Mouse (Mus musculus) heart, adult 2 months (tissue): ENCODE results near the gene Spats2. TPM values are rescaled to one million over a fixed set of nuclear protein-coding genes. Genes with fewer than 3 reads are reported as not detected.
"Not testable (repeated sequence)": the region's sequence is repeated elsewhere in the genome, so short reads cannot be mapped to it uniquely, and the experiment has no call there.

Experiments used
- DNase-seq, 2 experiments: peaks; one replicate each; pipeline ENCODE4 v3.0.0; 2021
- H3K27ac ChIP-seq: fragments of 200-600 bp; 2 replicates; pipeline ENCODE4 v1.8.1; 2022
- H3K27me3 ChIP-seq: fragments of 200-500 bp; 2 replicates; pipeline ENCODE4 v1.6.1; 2012; ENCODE audit warnings: mild to moderate bottlenecking, low read length, inconsistent platforms, mixed read lengths; ENCODE audit not compliant: control insufficient read depth, insufficient read depth
- H3K36me3 ChIP-seq: fragments of 200-500 bp; 2 replicates; pipeline ENCODE4 v1.6.1; 2012; ENCODE audit warnings: low read length, inconsistent platforms; ENCODE audit not compliant: control insufficient read depth, insufficient read depth
- H3K4me1 ChIP-seq: fragments of 200-500 bp; 2 replicates; pipeline ENCODE4 v1.6.1; 2011; ENCODE audit warnings: low read length; ENCODE audit not compliant: control insufficient read depth, insufficient read depth
- H3K4me3 ChIP-seq: fragments of 200-600 bp; 2 replicates; pipeline ENCODE4 v1.8.1; 2022
- H3K79me2 ChIP-seq: fragments of 200-500 bp; replicated peaks from 2 replicates; pipeline ENCODE4 v1.6.1; 2012; ENCODE audit warnings: mild to moderate bottlenecking, inconsistent platforms, low read length, moderate library complexity, mixed read lengths; ENCODE audit not compliant: control insufficient read depth, insufficient read depth
- H3K9ac ChIP-seq: fragments of 200-500 bp; 2 replicates; pipeline ENCODE4 v1.6.1; 2012; ENCODE audit warnings: low read depth, mild to moderate bottlenecking, control low read depth, inconsistent platforms, low read length, mixed read lengths
- CTCF ChIP-seq: fragments of 200-600 bp; IDR thresholded peaks from 2 replicates; pipeline ENCODE4 v1.8.1; 2022; ENCODE audit warnings: antibody characterized with exemption, mild to moderate bottlenecking, moderate library complexity
- EP300 ChIP-seq: fragments of 200-500 bp; IDR thresholded peaks from 2 replicates; pipeline ENCODE4 v1.6.1; 2011; ENCODE audit warnings: low read depth, low read length, control low read depth; ENCODE audit not compliant: insufficient read depth
- POLR2A ChIP-seq: fragments of 200-500 bp; IDR thresholded peaks from 2 replicates; pipeline ENCODE4 v1.6.1; 2011; ENCODE audit warnings: mild to moderate bottlenecking, low read depth, low read length, control low read depth; ENCODE audit not compliant: insufficient read depth
- WGBS: fragments of 180-500 bp; shearing (Covaris S2); methylation state at CpG from one replicate; pipeline ENCODE4 v1.1.7; 2018; 5-methylcytosine and 5-hydroxymethylcytosine counted together
- intact Hi-C: fragments of 180-260 bp; cut with DNase I; formaldehyde crosslinking; loops from one replicate; pipeline ENCODE4 v1.15.1; 2025
- polyA plus RNA-seq: library from polyadenylated mRNA; depleted of rRNA; stranded (reverse); fragments of >200 nt; gene quantifications from 2 replicates; pipeline ENCODE4 v1.2.3, GENCODE M21; 2012
- total RNA-seq, 2 experiments: library from RNA; stranded (reverse); gene quantifications; 2 replicates each; pipeline ENCODE4 v1.2.3; 2021

Spats2 gene
- total and polyA plus RNA-seq, 3 experiments = 5.3 to 6.7 (median 6.6) TPM

GRCm38 (mm10) chr15:99241249-99241648, 115.5 kb downstream of the Spats2 start:
- H3K36me3 ChIP-seq = no peaks in the 10 kb centered on the region
- TF ChIP-seq EP300 (no peak), POLR2A (no peak), CTCF (no peak)
- no peaks in the 10 kb centered on the region for H3K79me2 ChIP-seq
- H3K27me3 ChIP-seq = no peaks in the 10 kb centered on the region
- H3K9ac ChIP-seq = no peak overlapping the region
- 70% methylated on average over 4 of the region's 4 CpGs for WGBS
- no peak overlapping the region for H3K4me3 ChIP-seq
- no peaks in the 10 kb centered on the region for H3K4me1 ChIP-seq
- DNase-seq = no peak
- H3K27ac ChIP-seq = no peak overlapping the region
- intact Hi-C loops = no loop called here

GRCm38 (mm10) chr15:99242045-99242444, 116.3 kb downstream of the Spats2 start:
- intact Hi-C loops = no loop called here
- Histone ChIP-seq H3K79me2 (no peaks in the 10 kb centered on the region), H3K36me3 (no peaks in the 10 kb centered on the region), H3K9ac (no peak overlapping the region), H3K4me1 (no peaks in the 10 kb centered on the region), H3K4me3 (no peak overlapping the region), H3K27ac (no peak overlapping the region), H3K27me3 (no peaks in the 10 kb centered on the region)
- no peak for DNase-seq
- TF ChIP-seq CTCF (no peak), EP300 (no peak), POLR2A (no peak)
- 89% methylated on average over 10 of the region's 10 CpGs for WGBS

GRCm38 (mm10) chr15:99246736-99247135, 121.0 kb downstream of the Spats2 start:
- 68% methylated on average over 6 of the region's 6 CpGs for WGBS
- H3K36me3 ChIP-seq, H3K27ac ChIP-seq, intact Hi-C loops, H3K79me2 ChIP-seq, H3K27me3 ChIP-seq, H3K4me3 ChIP-seq, H3K9ac ChIP-seq, DNase-seq, H3K4me1 ChIP-seq: not testable (repeated sequence)

- intact Hi-C loops = no loop called here
- 43% methylated on average over 9 of the region's 9 CpGs for WGBS
- Histone ChIP-seq H3K27ac (peak overlapping the region; percentile 85), H3K36me3 (no peaks in the 10 kb centered on the region), H3K9ac (peak overlapping the region; percentile 44), H3K79me2 (no peaks in the 10 kb centered on the region), H3K4me1 (0 out of 2 replicates have a peak, but pooled peaks cover 2% of the 10 kb centered on the region), H3K27me3 (no peaks in the 10 kb centered on the region), H3K4me3 (peak overlapping the region; percentile 33)
- peak; percentile 61 to 75 for DNase-seq
- TF ChIP-seq CTCF = peak; percentile 45
- peak; percentile 77; the same call in 1 of the 2 replicates for TF ChIP-seq POLR2A
- peak; percentile 84 for TF ChIP-seq EP300
These were observed 123.3 kb downstream of the Spats2 start for GRCm38 (mm10) chr15:99248972-99249371.

GRCm38 (mm10) chr15:99249938-99250337, 124.2 kb downstream of the Spats2 start:
- TF ChIP-seq EP300 = no peak
- no peak for TF ChIP-seq CTCF
- no peak for TF ChIP-seq POLR2A
- peak overlapping the region; percentile 33 for H3K4me3 ChIP-seq
- H3K4me1 ChIP-seq = peaks cover 2% of the 10 kb centered on the region; the same call in 1 of the 2 replicates
- intact Hi-C loops = no loop called here
- H3K27ac ChIP-seq = peak overlapping the region; percentile 85
- H3K9ac ChIP-seq = peak overlapping the region; percentile 44
- WGBS = 61% methylated on average over 11 of the region's 11 CpGs
- no peaks in the 10 kb centered on the region for H3K79me2 ChIP-seq
- H3K27me3 ChIP-seq = no peaks in the 10 kb centered on the region
- H3K36me3 ChIP-seq = no peaks in the 10 kb centered on the region
- DNase-seq = no peak

- H3K4me1 ChIP-seq, H3K36me3 ChIP-seq, intact Hi-C loops, H3K79me2 ChIP-seq, H3K27me3 ChIP-seq: not testable (repeated sequence)
- whole genome bisulfite sequencing = under 1% methylated on average over 14 of the region's 15 CpGs
- Histone ChIP-seq H3K4me3 (peak overlapping the region; percentile 89), H3K9ac (peak overlapping the region; percentile 51), H3K27ac (peak overlapping the region; percentile 99)
- peak; percentile 37 to 57 for DNase-seq
These were observed 125.4 kb downstream of the Spats2 start for GRCm38 (mm10) chr15:99251111-99251510.
